Mouse (Mus musculus) adipose tissue, adult 10 weeks (tissue): ENCODE data around the gene Jade2. TPM values are rescaled to one million over a fixed set of nuclear protein-coding genes. Genes with fewer than 3 reads are reported as not detected.

ENCODE experiments used
- polyA plus RNA-seq: library from polyadenylated mRNA; stranded (reverse); fragments of 350-450 nt; fragmentation: Illumina TruSeq; extraction: RNeasy Lipid Tissue Mini Kit (QIAGEN cat#74804); gene quantifications from one replicate; pipeline ENCODE4 v1.2.3, GENCODE M21; 2014; ENCODE audit warnings: low read depth, low replicate concordance

The Jade2 gene
- polyA plus RNA-seq, result 14.2 TPM

DNA sequence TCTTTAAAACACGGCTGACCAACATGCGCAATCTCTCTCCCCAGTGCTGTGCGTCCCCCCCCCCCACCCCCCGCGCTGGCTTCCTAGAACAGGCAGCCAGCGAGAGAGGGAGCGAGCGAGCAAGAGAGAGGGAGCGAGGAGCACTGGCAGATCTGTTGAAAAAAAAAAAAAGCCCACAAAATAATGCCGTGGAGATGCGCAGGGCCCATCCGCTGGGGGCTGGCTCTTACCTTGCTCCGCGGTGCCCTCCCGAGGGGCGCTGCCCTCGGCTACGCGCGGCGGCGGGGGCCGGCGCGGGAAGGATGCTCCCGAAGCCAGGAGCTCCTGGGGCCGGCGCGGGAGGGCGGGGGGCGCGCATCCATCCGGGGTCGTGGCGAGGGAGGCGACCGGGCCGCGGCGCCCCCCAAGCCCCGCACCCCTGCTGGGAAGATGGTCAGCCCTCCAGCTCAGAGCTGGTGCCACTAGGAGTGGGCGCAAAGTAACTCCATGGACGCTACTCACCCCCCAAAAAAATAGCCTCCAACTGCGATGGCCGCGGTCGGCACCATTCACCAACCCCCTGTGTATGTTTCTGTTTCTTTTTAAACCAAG is at the start of gene Jade2:
Jade2 (minus strand) TSS at position 573 of the 591 bp plus-strand sequence.

Other genes starting within 250 kb of the Jade2 start
- gene Nhp2, start 237.9 kb downstream of the Jade2 start, polyA plus RNA-seq, result 42.7 TPM
- gene Rmnd5b, start 221.8 kb downstream of the Jade2 start, polyA plus RNA-seq, result 35.0 TPM
- 20.5 TPM for gene N4bp3, start 206.8 kb downstream of the Jade2 start, polyA plus RNA-seq
- gene D930048N14Rik, start 206.7 kb downstream of the Jade2 start, polyA plus RNA-seq, result 20.6 TPM
- 46.9 TPM for gene 0610009B22Rik, start 168.8 kb downstream of the Jade2 start, polyA plus RNA-seq
- gene Sec24a, start 94.0 kb downstream of the Jade2 start, polyA plus RNA-seq, result 10.8 TPM
- 78.5 TPM for gene Sar1b, start 94.0 kb downstream of the Jade2 start, polyA plus RNA-seq
- 25.2 TPM for gene Cdkn2aipnl, start 110.0 kb upstream of the Jade2 start, polyA plus RNA-seq
- gene Ube2b, start 143.1 kb upstream of the Jade2 start, polyA plus RNA-seq, result 120 TPM
- 15.8 TPM for gene Cdkl3, start 146.6 kb upstream of the Jade2 start, polyA plus RNA-seq
- gene Ppp2ca, start 241.0 kb upstream of the Jade2 start, polyA plus RNA-seq, result 43.4 TPM